Mouse (Mus musculus): ENCODE data around the gene Gm20715.

DNA sequence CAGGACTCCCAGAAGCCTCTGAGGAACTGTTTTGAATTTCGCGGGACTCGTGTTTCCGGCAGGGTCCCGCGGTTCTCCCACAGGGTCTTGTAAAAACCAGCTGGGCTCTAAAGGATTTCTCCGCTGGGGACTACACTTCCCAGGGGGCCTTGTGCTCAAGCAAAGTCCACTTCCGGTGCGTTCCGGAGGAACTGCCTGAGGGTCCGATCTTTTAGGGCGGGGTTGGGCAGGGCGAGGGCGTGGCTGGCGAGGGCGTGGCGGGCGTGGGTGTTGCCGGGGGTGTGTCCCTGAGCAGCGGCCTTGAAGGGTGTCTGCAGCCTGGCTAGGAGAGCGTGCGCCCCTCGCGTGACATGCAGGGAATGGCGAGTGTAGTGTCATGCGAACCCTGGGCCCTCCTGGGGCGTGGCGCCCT lies 27.0 kb upstream of the Gm20715 start, which contains the start of gene Zfp28:
- TF ChIP-seq POLR2A (IDR thresholded peaks at IDR 0.05; ENCODE audit: low read depth, low read length) (peak; percentile 86), CTCF (IDR thresholded peaks at IDR 0.05; ENCODE audit: borderline replicate concordance, insufficient read depth, low read length) (peak; percentile 45; the same call in 1 of the 2 replicates)
